Mouse (Mus musculus): ENCODE data around the gene Atp8a2.

Atp8a2 gene

DNA sequence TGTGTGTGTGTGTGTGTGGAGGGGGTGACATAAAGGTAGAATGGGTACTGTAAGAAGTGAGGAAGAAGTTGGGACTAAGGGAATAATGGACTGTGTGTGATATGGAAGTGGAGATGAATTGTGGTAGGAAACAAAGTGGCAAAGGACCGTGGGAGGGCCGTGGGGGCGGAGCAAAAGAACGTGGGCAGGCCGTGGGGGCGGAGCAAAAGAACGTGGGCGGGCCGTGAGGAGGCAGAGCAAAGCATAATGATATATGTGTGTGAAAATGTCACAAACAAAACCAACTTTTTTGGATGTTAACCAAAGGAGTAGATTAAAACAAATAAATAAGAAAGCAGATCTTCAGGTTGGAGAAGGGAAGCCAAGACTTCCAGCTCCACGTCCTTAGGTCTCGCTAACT, 44.6 kb downstream of the Atp8a2 start:
- DNase-seq (ENCODE audit: low spot score): no peak

DNA sequence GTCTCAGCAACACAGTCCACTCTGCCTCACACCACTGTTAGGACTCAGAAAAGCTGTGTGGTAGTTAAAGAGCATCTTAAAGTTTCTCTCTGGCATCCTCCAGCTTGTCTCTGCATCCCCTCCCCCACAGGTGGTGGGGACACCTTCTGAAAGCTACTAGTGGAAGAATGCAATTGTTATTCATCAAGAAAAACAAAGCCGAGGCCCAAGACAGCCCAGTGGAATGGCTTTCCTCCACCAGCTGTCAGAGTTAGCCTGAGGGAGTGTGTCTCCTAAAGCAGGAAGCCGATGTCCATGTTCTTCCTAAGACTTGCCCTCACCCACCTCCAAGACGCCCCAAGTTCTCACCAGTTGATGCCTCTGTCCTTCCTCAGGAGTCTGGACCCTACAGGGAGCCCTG, 48.1 kb downstream of the Atp8a2 start:
- no peak for DNase-seq (ENCODE audit: low spot score)

DNA sequence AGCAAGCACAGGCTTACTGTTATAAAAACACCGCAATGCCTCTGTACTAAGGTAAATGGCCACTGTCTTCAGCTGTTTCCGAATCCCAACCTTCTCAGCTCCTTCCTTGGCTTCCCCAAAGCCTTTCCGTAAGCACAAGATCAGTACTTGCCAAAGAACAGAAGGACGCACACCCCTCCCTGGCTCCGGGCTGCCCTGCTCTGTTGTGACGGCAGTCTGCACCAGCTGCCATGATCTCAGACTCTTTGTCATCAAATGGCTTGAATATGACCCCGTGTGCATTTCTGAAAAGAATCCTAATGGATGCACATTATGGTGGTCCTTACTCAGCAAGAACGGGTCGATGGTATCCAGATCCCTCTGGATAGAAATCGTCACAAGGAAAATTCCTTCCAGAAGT, 53.7 kb downstream of the Atp8a2 start:
- DNase-seq (ENCODE audit: low spot score): no peak

DNA sequence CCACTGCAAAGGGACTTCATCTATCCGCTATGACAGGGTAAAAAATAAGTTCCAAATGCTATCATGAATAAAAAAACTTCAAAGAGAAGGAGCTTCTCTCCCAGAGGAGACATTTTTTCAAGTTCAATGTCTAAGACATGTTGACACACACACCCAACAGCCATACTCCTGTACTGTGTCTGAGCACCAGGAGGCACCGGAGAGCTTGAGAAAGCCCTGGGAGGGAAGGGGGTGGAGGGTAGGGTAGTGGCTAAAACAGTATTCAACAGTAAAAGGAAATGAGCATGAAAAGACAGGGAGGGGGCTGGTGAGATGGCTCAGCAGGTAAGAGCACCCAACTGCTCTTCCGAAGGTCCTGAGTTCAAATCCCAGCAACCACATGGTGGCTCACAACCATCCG, 58.6 kb downstream of the Atp8a2 start:
- DNase-seq (ENCODE audit: low spot score): no peak

DNA sequence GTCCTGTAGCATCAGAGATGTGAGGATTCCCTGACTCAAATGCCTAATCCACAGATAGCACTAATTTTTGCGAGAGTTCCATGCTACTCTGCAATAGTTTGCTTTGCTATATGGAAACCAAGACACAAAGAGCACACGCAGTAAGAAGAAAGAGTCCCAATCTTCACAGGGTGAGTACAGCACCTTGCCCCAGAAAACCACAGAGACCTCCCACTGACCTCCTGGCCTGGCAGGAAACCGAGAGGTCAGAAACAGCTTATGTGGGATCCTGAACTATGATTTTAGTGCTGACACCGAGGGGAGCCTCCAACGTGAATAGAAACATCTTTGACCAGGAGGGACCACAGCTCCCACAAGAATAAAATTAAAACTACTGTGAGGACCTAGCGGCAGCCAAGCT, 59.2 kb downstream of the Atp8a2 start:
- DNase-seq (ENCODE audit: low spot score): no peak

DNA sequence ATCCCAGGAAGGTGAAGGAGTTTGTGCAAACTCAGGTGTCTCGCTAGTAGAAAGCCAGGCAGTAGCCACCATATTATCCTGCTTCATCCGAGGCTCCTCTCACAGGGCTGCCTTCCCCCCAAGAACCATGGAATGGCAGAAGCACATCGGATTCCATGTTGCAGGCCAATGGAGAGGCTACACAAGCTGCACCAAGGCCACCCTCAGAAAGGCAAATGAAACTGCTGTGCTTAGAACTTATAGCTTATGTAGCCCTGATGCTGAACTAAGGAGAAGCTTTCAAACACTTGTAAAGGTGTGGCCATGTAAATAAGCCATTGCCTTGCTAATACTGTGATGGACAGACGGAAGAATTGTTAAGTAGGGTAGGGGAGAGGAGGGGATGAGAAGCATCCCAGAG, 61.2 kb downstream of the Atp8a2 start:
- DNase-seq (ENCODE audit: low spot score): no peak

DNA sequence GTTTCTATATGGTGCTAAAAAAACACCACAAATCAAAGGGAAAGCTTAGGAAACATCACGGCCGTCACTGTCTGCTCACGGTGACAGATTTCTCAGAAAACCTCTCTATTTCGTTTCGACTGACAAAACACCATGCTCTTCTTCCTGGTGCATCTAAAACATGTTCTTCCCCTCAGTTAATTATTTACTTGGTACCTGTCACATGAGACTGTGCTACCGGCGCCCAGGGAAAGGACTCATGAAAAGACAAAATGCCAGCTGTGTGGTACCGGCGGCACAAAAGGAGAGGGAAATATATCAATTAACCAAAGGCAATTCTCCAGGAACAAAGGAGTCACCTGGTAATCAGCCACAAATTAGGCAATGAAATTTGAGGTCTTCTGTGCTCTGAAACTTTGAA, 62.3 kb downstream of the Atp8a2 start:
- DNase-seq (ENCODE audit: low spot score): no peak

DNA sequence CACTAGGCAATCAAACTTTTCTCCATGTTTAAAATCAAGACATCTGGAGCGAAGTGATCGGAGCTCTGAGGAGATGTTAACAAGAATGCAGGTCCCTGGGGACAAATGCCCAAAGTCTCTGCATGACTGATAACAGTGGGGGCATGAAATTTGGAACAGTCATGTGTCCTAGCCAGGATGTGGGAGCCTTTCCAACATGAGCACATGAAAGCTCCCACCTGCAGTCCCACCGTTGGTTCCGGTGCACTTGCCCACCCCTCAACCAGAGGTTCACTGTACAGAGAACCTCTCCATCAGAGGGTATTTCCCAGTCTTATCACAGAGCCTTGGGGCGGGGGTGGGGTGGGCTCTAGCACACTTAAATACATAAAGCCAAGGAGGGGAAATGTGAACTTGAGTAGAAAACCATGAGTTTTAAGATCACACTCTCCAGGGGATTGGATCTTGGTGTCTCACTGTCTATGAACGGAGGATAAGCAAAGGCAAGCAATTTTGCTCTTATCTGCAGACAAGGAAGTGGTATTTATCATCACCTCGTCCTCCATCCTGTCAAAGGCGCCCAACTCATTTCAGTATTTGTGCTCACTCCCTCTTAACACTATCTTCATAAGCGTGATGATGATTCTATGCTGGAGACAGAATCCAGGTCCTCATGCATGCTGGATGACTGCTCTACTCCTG, 65.6 kb downstream of the Atp8a2 start:
- DNase-seq (ENCODE audit: low spot score): no peak

DNA sequence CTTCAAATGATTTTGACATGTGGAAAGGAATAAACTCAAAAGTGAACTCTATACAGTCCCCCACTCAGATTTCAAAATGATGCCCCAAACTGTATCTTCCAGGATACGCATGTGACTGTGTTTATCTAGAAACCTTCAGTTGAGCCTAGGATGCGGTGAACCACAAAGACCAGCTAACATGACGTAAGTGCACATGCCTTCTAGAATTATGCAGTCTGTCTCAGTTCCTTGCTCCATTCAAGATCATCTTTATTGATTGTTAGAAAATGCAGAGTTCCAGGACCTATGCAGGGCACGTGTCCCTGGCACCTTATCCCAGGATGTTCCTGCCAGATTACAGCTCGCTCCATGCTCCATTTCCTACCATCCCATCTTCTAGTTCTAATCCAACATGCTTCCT, 67.4 kb downstream of the Atp8a2 start:
- DNase-seq (ENCODE audit: low spot score): no peak

DNA sequence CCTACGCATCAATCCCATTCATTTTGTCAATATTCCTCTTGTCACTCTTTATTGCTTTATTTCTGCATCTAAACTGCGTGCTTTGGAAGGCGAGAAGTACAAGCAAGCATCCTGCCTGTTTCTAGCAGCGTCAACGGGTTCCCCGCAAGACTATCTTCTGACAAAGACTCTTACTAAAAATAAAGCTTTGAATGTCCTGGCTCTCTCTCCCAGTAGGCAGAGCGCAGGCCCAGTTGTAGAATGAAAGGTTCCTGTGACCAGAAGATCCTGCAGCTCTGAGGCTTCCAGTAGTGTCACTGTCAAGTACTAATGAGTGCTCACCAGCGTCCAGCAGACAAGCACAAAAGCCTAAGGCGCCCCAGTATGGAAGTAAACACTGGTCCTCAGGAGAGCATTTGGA, 71.8 kb downstream of the Atp8a2 start:
- no peak for DNase-seq (ENCODE audit: low spot score)

DNA sequence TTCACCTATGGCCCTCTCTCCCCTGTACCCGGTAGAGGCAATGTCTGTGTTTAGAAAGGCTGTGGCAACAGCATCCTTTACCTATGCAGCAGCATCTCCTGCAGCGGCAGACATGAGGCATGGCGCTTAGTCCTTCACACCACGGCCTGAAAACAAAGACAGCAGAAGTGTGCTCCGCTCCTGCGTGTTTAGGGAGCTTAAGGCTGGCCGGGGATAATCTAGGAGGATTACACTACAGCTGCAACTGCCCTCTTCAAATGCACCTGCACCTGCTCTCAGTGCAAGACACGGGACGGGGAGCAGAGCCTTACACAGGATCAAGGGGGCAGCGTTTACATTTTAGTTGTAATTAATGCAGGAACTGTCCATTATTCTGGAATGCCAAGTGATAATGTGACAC, 75.4 kb downstream of the Atp8a2 start:
- DNase-seq (ENCODE audit: low spot score): no peak

DNA sequence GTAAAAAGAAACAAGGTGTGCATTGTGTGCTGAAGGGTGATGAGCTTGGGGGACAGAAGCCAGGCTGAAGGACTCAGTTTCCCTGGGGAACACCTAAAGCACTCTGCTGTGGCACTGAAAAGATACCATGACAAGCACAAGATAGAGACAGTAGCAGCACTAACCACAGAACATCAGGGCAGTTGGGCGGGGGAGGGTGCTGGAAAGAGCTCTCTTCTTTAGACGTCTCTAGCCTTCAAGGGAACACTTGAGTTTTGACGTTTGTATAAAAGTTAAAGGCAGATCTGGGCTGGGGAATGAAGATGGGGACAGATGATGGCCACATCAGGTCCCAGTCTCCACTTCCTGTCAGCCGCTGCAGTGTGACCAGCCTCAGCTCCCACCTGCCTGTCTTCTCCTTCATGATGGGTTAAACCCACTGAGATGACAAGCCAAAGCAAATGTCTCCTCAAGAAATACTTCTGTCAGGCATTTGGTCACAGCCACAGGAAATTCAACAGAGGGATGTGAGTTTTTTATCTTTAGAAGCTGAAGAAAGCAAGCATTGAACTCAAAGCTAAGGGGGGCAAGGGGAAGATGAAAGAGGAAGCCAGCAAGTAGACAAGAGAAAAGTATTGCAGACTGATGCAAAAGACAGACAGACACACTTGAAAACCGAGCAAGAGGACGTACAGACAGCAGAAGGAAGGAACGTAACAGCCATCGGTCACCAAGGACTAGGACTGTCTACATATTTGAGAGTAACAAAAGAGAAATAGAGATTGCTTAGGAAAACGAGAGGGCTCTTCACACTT, 79.0 kb downstream of the Atp8a2 start:
- no peak for DNase-seq (ENCODE audit: low spot score)

DNA sequence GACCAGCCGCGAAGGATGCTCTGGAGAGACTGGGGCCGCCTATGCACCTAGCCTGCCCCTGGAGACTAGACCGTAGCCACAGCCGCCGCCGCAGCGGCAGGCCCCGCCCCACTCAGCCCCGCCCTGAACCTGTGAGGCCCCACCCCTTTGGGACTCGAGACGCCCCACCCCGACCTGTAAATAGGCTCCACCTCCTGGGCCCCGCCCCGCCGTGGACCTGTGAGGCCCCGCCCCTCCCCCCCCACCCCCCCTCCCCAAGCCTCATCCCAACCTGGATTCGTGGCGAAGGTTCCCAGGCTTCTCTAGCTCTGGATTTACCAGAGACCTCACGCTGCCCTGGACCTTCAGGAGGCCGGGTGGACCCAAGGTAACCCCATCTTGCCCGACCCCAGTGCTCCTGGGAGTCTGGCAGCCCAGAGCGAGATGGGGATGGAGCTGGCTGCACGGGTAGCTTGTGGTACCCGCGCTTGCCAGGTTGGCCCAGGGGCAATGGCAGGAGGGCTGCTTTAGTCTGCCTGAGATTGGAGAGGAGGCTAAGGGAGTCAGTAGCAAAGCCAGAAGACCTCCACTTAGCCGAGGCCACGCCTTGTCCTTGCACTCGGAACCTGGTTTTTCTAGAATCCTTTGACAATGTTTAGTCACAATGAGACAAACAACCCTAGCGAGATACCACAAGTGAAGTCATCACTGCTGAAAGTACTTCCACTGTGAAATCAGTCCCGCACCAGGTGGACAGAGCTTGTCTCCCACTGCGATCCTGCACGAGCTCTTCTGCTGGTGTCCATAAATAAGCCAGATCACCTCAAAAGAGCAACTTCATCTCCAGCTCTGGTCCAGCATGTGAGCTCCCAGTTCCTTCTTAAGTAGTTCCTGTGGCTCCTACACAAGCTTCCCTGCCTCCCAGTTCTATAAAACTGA, 109.9 kb downstream of the Atp8a2 start:
- peak; percentile 83 for DNase-seq (ENCODE audit: low spot score)

DNA sequence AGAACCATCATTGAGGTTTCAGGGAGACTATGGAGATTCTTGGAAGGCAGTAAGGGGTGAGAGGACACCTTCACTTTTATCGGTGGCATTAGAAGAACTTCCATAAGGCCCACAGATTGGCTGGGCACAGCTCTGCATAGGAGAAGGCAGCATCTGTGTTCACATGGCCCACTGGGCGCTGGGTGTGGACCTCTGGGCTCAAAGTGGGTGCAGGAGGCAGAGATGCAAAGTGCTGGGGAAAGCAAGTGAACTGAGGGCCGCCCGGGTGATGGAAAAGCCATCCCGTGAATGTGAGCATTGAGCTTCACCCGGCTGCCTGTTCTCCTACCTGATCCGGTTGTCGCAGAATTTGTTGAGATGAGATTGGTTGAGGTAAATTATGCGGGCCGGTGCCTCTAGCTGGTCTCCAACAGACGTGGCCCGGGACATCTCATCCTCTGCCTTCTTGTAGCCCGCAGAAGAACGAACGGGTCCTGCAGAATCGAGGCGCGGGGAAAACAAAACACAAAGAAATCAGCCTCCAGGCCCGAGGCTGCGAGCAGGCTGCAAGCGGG, 110.6 kb downstream of the Atp8a2 start:
- DNase-seq (ENCODE audit: low spot score): no peak

DNA sequence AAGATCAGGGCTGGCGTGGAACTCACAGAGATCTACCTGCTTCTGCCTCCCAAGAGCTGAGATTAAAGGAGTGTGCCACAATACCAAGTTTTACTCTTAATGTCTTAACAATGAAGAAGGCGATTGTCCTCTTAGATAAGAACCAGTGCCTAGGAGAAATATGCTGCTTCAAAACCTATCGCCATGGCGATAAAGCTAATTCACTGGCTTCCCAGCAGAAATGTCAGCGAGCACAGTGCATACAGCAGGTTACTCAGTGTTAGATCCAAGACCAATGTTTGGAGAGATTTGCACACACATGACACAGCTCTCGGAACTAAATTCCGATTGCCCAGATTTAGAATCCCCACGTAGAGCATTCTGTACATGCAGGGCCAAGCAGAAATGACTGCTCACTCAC, 114.2 kb downstream of the Atp8a2 start:
- no peak for DNase-seq (ENCODE audit: low spot score)

DNA sequence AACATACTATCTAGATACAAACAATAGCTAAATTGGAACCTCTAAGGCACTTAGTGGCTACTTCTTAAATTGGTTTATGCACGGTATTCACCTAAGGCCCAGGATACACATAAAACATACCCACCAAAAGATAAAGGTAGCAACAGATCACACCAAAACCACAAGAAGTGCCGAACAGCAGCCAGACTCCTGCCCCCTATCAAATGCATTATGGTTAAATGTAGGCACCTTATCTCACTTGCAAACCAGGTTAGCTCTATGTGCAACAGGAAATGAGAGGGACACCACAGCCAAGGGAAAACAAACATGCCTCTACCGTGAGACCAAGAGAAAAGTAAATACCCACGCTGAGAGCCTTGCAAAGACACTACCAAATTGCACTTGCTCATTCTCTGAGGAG, 124.5 kb downstream of the Atp8a2 start:
- no peak for DNase-seq (ENCODE audit: low spot score)

DNA sequence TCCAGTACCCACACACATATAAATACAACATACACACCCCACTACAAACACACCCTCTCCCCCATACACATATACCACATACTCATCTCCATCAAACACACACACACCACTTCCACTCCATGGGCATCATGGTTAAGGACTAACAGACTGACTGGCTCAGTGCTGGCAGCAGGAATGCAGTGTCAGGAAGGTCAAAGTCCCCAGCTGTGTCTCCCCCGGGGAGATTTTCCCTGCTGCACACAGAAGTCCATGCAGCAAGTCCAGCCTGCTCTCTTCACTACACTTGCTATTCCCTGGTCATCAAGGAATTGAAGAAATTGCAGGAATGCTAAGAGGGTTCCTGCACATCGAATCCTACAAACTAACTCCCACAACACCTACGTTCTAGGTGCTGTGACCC, 131.8 kb downstream of the Atp8a2 start:
- no peak for DNase-seq (ENCODE audit: low spot score)

DNA sequence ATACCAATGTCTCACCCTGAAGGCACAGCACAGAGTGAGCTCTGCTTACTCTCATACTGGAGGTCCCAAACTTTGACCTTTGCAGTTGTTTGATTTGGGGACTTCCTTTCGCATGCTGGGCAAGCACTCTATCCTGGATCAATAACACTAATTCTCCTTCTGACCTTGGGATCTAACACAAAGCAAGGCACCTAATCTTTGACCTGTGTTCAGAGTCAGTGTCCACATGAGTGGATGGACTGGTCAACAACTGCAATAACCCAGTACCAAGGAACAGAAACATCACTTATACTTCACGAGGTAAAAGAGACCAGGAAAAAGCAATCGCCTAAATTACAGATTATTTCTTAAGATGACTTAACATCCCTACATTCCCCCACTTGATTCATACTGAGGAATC, 136.0 kb downstream of the Atp8a2 start:
- no peak for DNase-seq (ENCODE audit: low spot score)

DNA sequence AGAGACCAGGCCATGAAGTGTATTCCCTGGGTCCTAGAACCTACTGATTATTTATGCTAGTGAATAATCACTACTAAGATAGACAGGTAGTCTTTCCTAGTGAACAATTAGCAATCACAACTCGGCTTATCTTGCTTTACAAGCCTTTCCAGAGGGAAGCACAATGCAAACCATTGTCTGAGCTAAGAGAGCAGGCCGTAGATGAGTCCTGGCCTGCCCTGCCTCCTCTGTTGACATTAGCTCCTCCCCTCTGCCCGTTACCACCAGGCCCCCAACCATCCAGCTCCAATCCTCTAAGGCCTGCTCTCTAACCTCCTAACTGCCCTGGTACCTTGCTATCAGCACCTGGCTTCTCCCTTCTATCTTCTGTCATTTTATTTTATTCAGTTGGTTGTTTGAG, 138.1 kb downstream of the Atp8a2 start:
- no peak for DNase-seq (ENCODE audit: low spot score)

DNA sequence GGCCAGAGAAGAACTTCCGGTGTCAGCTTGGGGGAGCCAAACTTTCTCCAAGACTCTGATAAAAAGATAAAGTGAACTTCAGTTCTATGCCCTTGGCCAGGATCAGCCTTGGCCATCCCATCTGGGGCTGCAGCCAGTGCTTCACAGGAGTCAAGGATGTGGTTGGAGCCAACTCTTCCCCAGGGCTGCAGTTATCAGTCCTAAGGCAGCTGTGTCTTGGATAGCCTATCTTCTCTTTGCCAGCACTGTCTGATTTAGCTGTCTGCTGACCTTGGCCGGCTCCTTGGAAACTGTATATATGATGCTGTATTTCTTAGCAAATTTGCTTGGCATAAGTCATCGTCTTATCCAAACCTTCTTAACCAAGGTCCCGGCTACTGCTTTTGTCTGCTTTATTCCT, 141.7 kb downstream of the Atp8a2 start:
- DNase-seq (ENCODE audit: low spot score): no peak

DNA sequence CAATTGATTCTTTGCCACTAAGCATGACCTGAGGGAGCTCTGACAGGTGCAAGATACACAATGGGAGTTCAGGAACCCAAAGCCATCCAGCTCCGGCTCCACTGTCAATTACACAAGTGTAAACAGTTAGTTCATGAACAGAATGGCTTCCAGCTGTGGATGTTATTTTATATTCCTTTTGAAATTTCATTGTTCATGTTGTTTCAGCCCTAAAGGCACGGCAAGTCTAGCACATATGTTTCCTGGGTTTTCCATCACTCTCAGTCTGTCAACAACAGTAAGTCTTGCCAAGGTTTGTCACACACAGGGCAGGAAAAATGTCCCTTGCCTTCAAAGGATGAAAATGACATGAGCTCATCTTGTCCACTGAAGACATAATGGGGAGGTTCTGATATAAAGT, 166.3 kb downstream of the Atp8a2 start:
- no peak for DNase-seq (ENCODE audit: low spot score)

DNA sequence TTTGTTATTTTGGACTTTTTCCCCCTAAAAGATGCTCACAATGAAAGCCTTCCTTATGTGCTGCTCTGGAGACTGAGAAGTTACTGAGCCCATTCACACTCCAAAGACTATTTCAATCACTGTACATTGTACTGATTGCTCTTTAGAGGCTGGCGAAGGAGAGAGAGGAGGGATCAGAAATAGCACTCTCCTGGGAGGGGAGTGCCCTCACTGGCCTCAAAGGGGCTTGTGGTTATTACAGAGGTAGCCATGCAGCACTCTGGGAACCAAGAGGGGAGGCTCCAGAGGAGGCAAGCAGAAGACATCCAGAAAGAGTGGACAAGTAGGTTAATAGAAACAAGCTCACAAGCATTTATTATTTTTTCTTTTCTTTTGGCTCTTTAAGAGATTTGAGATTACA, 169.8 kb downstream of the Atp8a2 start:
- DNase-seq (ENCODE audit: low spot score): no peak

DNA sequence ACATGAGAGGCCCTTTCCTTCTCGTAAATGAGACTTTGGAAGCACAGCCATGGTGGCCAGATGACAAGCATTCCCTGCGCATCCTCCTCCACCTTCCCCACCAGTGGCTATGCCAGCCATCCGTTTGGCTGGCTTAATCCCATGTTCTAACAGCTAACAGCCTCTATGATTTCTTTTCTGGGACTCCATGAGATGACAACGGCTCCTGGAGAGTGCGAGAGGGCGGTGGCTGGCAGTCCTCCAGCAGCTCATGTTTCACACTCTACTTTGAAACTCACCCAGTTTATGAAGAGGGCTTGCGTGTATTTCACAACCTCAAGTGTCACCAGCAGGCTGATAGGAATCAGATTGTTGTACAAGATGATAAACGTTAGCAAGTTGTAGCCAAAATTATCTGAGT, 170.3 kb downstream of the Atp8a2 start:
- DNase-seq (ENCODE audit: low spot score): no peak

Data from retina, embryonic 14.5 days (tissue).